Mouse (Mus musculus) erythroid progenitor cell, adult 5-6 weeks (primary cell): ENCODE results near the gene Mzt1. TPM values are rescaled to one million over a fixed set of nuclear protein-coding genes. Genes with fewer than 3 reads are reported as not detected.
"Not testable (repeated sequence)": the region's sequence is repeated elsewhere in the genome, so short reads cannot be mapped to it uniquely, and the experiment has no call there.

Experiments
- ATAC-seq: replicated peaks from 2 replicates; pipeline ENCODE4 v1.8.0; 2016; ENCODE audit warnings: moderate number of reproducible peaks, mild to moderate bottlenecking, moderate TSS enrichment, inconsistent platforms; ENCODE audit not compliant: poor library complexity, low FRiP score, severe bottlenecking
- total RNA-seq, 2 experiments: library from RNA; stranded (forward) in 1 of 2; stranded (reverse) in 1 of 2; fragments of 150-400 nt in 1 of 2; fragments of 186-747, 209-891 nt in 1 of 2; gene quantifications; 2 replicates each; pipeline versions ENCODE4 v1.2.3 to v1.2.4; 2015 to 2017; ENCODE audit warnings: low replicate concordance in 2 of 2

The Mzt1 gene
- 153 and 187 TPM in 2 replicates for total RNA-seq (2015; ENCODE audit: low replicate concordance)
- 87.4 and 104 TPM in 2 replicates for total RNA-seq (2017; ENCODE audit: low replicate concordance)

DNA sequence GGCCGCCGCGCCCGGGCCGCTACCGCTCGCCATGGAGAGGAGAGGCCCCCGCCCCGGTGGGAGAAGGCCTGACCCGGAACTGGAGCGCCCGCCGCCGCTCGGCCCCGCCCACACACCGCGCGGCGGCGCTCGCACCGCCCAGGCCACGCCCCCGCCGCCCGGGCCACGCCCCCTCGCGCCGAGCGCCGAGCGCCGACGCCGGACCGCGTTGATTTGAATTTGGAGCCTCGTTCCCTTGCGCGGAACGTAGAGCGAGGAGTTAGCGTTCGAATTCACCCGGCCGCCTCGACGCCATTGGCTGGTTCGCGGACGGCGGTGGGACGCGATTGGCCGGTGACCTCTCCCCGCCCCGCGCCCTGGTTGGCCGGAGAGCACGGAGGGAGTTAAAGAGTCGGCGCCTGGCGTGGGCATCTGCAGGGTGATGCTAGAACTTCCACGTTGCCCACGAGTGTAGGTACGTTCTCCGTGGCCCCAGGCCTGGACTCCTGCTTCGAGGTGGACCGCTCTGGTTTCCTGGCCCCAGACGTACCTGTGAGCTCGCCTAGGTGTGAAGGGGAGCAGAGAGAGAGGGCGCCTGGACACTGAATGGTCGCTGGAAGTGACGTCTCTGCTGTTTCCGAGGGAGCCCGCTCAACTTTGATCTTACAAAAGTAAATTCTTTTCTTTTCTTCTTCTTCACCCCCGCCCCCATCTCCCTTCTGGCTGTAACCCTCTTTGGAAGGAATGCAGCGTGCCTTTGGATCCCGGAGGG, at the start of gene Mzt1, which contains the start of gene Bora:
Gene Mzt1, minus strand, starts transcription at position 104 of the 751 bp plus-strand sequence.
Gene Bora, plus strand, starts transcription at position 192 of the 751 bp plus-strand sequence.
- peak; percentile 93 for ATAC-seq

GRCm38 (mm10) chr14:99088947-99089346, 43.0 kb upstream of the Mzt1 start:
- no peak for ATAC-seq

GRCm38 (mm10) chr14:99071146-99071545, 25.2 kb upstream of the Mzt1 start:
- no peak for ATAC-seq

DNA sequence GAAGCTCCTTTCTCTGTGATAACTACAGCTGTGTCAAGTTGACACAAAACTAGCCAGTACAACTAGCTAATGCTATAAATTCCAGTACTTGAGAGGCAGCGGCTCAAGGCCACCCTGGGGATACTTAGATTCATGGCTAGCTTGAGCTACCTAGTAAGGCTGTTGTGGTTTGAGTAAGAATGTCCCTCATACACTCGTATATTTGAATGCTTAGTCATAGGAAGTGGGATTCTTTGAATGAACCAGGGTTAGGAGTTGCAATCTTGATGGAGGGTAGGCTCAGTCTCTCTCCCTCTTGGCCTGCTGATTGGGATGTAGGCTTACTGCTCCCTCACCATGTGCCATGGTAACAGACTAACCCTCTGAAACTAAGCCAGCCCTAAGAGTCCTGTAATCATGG, 17.2 kb upstream of the Mzt1 start:
- no peak for ATAC-seq

- ATAC-seq, result no peak
Measured at GRCm38 (mm10) chr14:99060616-99061015, 14.7 kb upstream of the Mzt1 start.

GRCm38 (mm10) chr14:99058959-99059586, 13.1 kb upstream of the Mzt1 start:
- ATAC-seq, result no peak; the same call in 1 of the 2 replicates

DNA sequence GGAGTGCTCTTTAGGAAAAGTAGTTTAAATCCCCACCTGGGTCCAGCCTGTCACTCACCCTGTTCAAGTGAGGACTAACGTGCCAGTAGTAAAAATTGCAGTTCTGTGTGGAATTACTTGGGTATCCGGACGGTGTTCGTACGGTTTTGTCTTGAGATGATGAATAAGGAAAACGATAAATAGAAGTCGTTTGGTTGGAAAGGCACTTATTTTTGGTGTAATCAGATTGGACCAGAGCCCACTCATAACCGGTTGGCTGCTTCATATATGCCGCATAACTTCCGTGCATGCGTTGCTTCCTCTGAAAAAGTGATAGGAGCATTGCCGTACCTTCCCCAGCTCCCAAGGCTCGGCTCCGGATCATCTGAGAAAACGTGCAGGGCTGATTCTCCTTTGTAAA, 848 bp upstream of the Mzt1 start:
- ATAC-seq, result peak; percentile 44

GRCm38 (mm10) chr14:99045378-99046030, 430 bp downstream of the Mzt1 start:
- peak; percentile 46 for ATAC-seq

GRCm38 (mm10) chr14:99044718-99045117, 1.2 kb downstream of the Mzt1 start:
- ATAC-seq, result no peak

DNA sequence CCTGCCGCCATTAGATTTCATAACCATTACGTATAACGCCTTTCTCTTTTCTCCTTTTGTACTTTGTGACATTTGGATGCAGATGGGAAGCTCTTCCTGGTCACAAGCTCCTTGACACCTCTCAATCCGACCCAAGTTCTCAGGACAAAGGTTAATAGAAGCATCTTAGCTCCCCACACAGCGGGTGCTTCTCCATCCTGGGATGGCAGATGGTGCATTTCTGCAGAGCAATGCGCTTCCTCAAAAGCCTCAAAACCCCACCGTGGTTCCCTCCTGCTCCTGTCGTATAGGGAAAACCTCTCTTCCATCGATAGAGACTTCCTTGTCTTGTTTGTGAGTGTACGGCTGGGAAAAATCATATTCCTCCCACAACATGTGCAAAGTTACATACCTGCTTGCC, 1.8 kb downstream of the Mzt1 start:
- no peak for ATAC-seq

- no peak for ATAC-seq
Measured at GRCm38 (mm10) chr14:99043499-99043898, 2.4 kb downstream of the Mzt1 start.

GRCm38 (mm10) chr14:99041416-99041815, 4.5 kb downstream of the Mzt1 start:
- ATAC-seq, result no peak

- ATAC-seq, result not testable (repeated sequence)
Measured at GRCm38 (mm10) chr14:99039308-99039707, 6.6 kb downstream of the Mzt1 start.

GRCm38 (mm10) chr14:99037703-99038102, 8.2 kb downstream of the Mzt1 start:
- ATAC-seq, result no peak

- no peak for ATAC-seq
Measured at GRCm38 (mm10) chr14:99036039-99036438, 9.9 kb downstream of the Mzt1 start.

DNA sequence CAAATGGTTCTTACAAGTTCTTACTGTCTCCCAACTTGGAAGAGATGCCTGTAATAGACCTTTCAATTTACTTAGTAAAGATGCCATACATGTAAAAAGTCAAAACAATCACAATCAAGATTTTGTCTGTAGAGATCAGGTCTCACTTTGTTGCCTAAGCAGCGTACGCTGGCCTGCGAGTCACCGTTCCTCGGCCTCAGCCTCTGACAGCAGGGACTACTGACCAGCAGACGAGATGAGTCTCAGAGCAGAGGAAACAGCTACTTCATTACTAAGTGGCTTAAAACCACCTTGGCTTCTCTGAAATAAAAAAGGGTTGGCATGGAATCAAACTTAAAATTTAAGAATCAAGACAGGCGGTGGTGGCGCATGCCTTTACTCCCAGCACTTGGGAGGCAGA, 11.1 kb downstream of the Mzt1 start:
- ATAC-seq, result not testable (repeated sequence)

DNA sequence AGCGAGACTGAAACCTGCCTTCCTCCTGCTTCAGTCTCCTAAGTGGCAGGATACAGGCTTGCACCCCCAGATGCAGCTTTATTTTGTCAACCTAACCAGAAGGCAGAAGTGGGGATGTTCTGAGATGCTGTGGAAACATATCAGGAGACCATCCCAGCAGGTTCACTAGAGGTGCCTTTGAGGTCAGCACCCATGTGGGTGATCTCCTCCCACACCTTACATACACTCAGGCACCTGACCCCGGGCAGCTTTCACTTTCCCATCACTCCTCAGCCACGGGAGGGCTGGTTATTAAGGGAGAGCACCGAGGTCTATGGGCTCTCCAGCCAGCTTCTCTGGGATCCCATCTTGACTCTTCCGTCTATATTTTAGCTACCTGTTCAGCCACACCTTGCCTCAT, 13.3 kb downstream of the Mzt1 start:
- ATAC-seq, result no peak

GRCm38 (mm10) chr14:99031337-99031873, 14.5 kb downstream of the Mzt1 start:
- no peak for ATAC-seq

DNA sequence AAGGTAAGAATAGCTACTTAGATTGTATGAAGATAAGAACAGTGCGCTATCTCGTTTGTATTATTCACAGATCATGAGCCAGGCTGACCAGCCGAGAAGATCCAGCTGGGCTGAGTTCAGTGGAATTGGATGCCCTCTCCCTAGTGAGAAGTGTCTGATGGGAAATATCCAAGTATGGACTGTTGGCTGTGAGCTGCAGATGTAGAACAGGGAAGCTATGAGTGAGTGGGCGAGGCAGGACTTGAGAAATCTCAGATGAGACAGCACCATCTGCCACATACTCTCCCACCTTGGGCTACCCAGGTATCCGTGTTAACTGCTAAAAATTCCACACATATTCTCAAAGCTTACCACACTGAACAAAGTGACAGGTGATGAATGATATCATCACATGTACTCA, 15.9 kb downstream of the Mzt1 start:
- no peak for ATAC-seq

- no peak for ATAC-seq
Measured at GRCm38 (mm10) chr14:99022346-99023086, 23.4 kb downstream of the Mzt1 start.
